Mouse (Mus musculus): ENCODE data around the gene Abhd14a. TPM values are rescaled to one million over a fixed set of nuclear protein-coding genes. Genes with fewer than 3 reads are reported as not detected.
A peak's percentile ranks its signal among the peaks of the same experiment; 100 is the strongest.
"Not testable (repeated sequence)": the region's sequence is repeated elsewhere in the genome, so short reads cannot be mapped to it uniquely, and the experiment has no call there.

The Abhd14a gene
- polyA plus RNA-seq (2012; ENCODE audit: insufficient read depth, low replicate concordance) = 3.3 and 10.6 TPM in 2 replicates

- Histone ChIP-seq H3K36me3 (replicated peaks; ENCODE audit: low read length) (no peaks in the 10 kb centered on the region), H3K9me3 (no peaks in the 10 kb centered on the region), H3K27me3 (replicated peaks) (peaks cover 21% of the 10 kb centered on the region), H3K4me3 (replicated peaks) (peak within 1 kb of the TSS; percentile 92), H3K4me1 (peaks cover 34% of the 10 kb centered on the region)
- TF ChIP-seq FLI1 (IDR thresholded peaks at IDR 0.05; ENCODE audit: low read length) = no peak
- no peak for TF ChIP-seq GATA1 (IDR thresholded peaks at IDR 0.05; ENCODE audit: borderline replicate concordance, low read length)
Observed at GRCm38 (mm10) chr9:106447348-106447747, at the start of gene Abhd14a, which contains the start of gene Abhd14b. Gene Abhd14a (minus strand): TSS chr9:106447678. Gene Abhd14b (plus strand): TSS chr9:106447459.

- H3K9me3 ChIP-seq; H3K27me3 ChIP-seq (replicated peaks); H3K4me3 ChIP-seq (replicated peaks); H3K4me1 ChIP-seq: not testable (repeated sequence)
- peaks cover 46% of the 10 kb centered on the region for H3K36me3 ChIP-seq (replicated peaks; ENCODE audit: low read length)
Observed at GRCm38 (mm10) chr9:106487602-106488001, 40.1 kb upstream of the Abhd14a start.

- TF ChIP-seq FLI1 (IDR thresholded peaks at IDR 0.05; ENCODE audit: low read length) (no peak), GATA1 (IDR thresholded peaks at IDR 0.05; ENCODE audit: borderline replicate concordance, low read length) (no peak)
- no peaks in the 10 kb centered on the region for H3K9me3 ChIP-seq
- peaks cover 14% of the 10 kb centered on the region for H3K4me1 ChIP-seq
- H3K36me3 ChIP-seq (replicated peaks; ENCODE audit: low read length) = peaks cover 64% of the 10 kb centered on the region
- no peaks in the 10 kb centered on the region for H3K27me3 ChIP-seq (replicated peaks)
- H3K4me3 ChIP-seq (replicated peaks) = no peak overlapping the region
Observed at GRCm38 (mm10) chr9:106485076-106485475, 37.6 kb upstream of the Abhd14a start.

GRCm38 (mm10) chr9:106483606-106484005, 36.1 kb upstream of the Abhd14a start:
- no peaks in the 10 kb centered on the region for H3K9me3 ChIP-seq
- H3K27me3 ChIP-seq (replicated peaks) = no peaks in the 10 kb centered on the region
- peaks cover 16% of the 10 kb centered on the region for H3K4me1 ChIP-seq
- TF ChIP-seq GATA1 (IDR thresholded peaks at IDR 0.05; ENCODE audit: borderline replicate concordance, low read length) = no peak
- no peak for TF ChIP-seq FLI1 (IDR thresholded peaks at IDR 0.05; ENCODE audit: low read length)
- H3K36me3 ChIP-seq (replicated peaks; ENCODE audit: low read length) = peaks cover 65% of the 10 kb centered on the region
- no peak overlapping the region for H3K4me3 ChIP-seq (replicated peaks)

- H3K4me3 ChIP-seq (replicated peaks) = no peak overlapping the region
- no peaks in the 10 kb centered on the region for H3K9me3 ChIP-seq
- no peak for TF ChIP-seq GATA1 (IDR thresholded peaks at IDR 0.05; ENCODE audit: borderline replicate concordance, low read length)
- no peak for TF ChIP-seq FLI1 (IDR thresholded peaks at IDR 0.05; ENCODE audit: low read length)
- no peaks in the 10 kb centered on the region for H3K27me3 ChIP-seq (replicated peaks)
- peaks cover 18% of the 10 kb centered on the region for H3K4me1 ChIP-seq
- H3K36me3 ChIP-seq (replicated peaks; ENCODE audit: low read length) = peaks cover 65% of the 10 kb centered on the region
Observed at GRCm38 (mm10) chr9:106483136-106483535, 35.7 kb upstream of the Abhd14a start.

- TF ChIP-seq FLI1 (IDR thresholded peaks at IDR 0.05; ENCODE audit: low read length) = no peak
- no peak for TF ChIP-seq GATA1 (IDR thresholded peaks at IDR 0.05; ENCODE audit: borderline replicate concordance, low read length)
- H3K4me3 ChIP-seq (replicated peaks) = no peak overlapping the region
- H3K4me1 ChIP-seq = peaks cover 23% of the 10 kb centered on the region
- H3K36me3 ChIP-seq (replicated peaks; ENCODE audit: low read length) = peaks cover 65% of the 10 kb centered on the region
- no peaks in the 10 kb centered on the region for H3K27me3 ChIP-seq (replicated peaks)
- no peaks in the 10 kb centered on the region for H3K9me3 ChIP-seq
Observed at GRCm38 (mm10) chr9:106482578-106483115, 35.2 kb upstream of the Abhd14a start.

GRCm38 (mm10) chr9:106481676-106482075, 34.2 kb upstream of the Abhd14a start:
- Histone ChIP-seq H3K9me3 (no peaks in the 10 kb centered on the region), H3K4me1 (peaks cover 26% of the 10 kb centered on the region), H3K4me3 (replicated peaks) (no peak overlapping the region), H3K36me3 (replicated peaks; ENCODE audit: low read length) (peaks cover 65% of the 10 kb centered on the region), H3K27me3 (replicated peaks) (no peaks in the 10 kb centered on the region)
- TF ChIP-seq GATA1 (IDR thresholded peaks at IDR 0.05; ENCODE audit: borderline replicate concordance, low read length) = no peak
- TF ChIP-seq FLI1 (IDR thresholded peaks at IDR 0.05; ENCODE audit: low read length) = no peak

GRCm38 (mm10) chr9:106481075-106481474, 33.6 kb upstream of the Abhd14a start:
- H3K36me3 ChIP-seq (replicated peaks; ENCODE audit: low read length) = peaks cover 65% of the 10 kb centered on the region
- no peaks in the 10 kb centered on the region for H3K27me3 ChIP-seq (replicated peaks)
- no peaks in the 10 kb centered on the region for H3K9me3 ChIP-seq
- peaks cover 32% of the 10 kb centered on the region for H3K4me1 ChIP-seq
- H3K4me3 ChIP-seq (replicated peaks) = no peak overlapping the region
- TF ChIP-seq FLI1 (IDR thresholded peaks at IDR 0.05; ENCODE audit: low read length) = no peak
- no peak for TF ChIP-seq GATA1 (IDR thresholded peaks at IDR 0.05; ENCODE audit: borderline replicate concordance, low read length)

- TF ChIP-seq FLI1 (IDR thresholded peaks at IDR 0.05; ENCODE audit: low read length) = no peak
- TF ChIP-seq GATA1 (IDR thresholded peaks at IDR 0.05; ENCODE audit: borderline replicate concordance, low read length) = no peak
- Histone ChIP-seq H3K9me3 (no peaks in the 10 kb centered on the region), H3K36me3 (replicated peaks; ENCODE audit: low read length) (peaks cover 60% of the 10 kb centered on the region), H3K4me1 (peaks cover 37% of the 10 kb centered on the region), H3K27me3 (replicated peaks) (no peaks in the 10 kb centered on the region), H3K4me3 (replicated peaks) (no peak overlapping the region)
Observed at GRCm38 (mm10) chr9:106480541-106480940, 33.1 kb upstream of the Abhd14a start.

GRCm38 (mm10) chr9:106478101-106478500, 30.6 kb upstream of the Abhd14a start:
- Histone ChIP-seq H3K4me1 (peaks cover 60% of the 10 kb centered on the region), H3K4me3 (replicated peaks) (peak overlapping the region; percentile 94), H3K27me3 (replicated peaks) (peaks cover 2% of the 10 kb centered on the region), H3K36me3 (replicated peaks; ENCODE audit: low read length) (peaks cover 43% of the 10 kb centered on the region), H3K9me3 (no peaks in the 10 kb centered on the region)
- TF ChIP-seq GATA1 (IDR thresholded peaks at IDR 0.05; ENCODE audit: borderline replicate concordance, low read length) (no peak), FLI1 (IDR thresholded peaks at IDR 0.05; ENCODE audit: low read length) (no peak)

- Histone ChIP-seq H3K36me3 (replicated peaks; ENCODE audit: low read length) (peaks cover 38% of the 10 kb centered on the region), H3K9me3 (no peaks in the 10 kb centered on the region), H3K4me1 (peaks cover 62% of the 10 kb centered on the region), H3K27me3 (replicated peaks) (peaks cover 2% of the 10 kb centered on the region), H3K4me3 (replicated peaks) (peak overlapping the region; percentile 94)
- TF ChIP-seq GATA1 (IDR thresholded peaks at IDR 0.05; ENCODE audit: borderline replicate concordance, low read length) (no peak), FLI1 (IDR thresholded peaks at IDR 0.05; ENCODE audit: low read length) (no peak)
Observed at GRCm38 (mm10) chr9:106477649-106478048, 30.2 kb upstream of the Abhd14a start.
